8 mouse cellular contexts compared by ENCODE assay signal in genomic region chr11:22286371-22286872, GRCm38 (mm10). TPM values are rescaled to one million over a fixed set of nuclear protein-coding genes. Genes with fewer than 3 reads are reported as not detected.
DNase-seq lines count a peak whose midpoint lies in the region; ATAC-seq and TF ChIP-seq lines count a peak whose summit lies in the region.

No protein-coding gene starts in this region.

- peak overlapping the region; percentile 88 for H3K9ac ChIP-seq in hindbrain, postnatal 0 days (replicated peaks; ENCODE audit: low read length)
- H3K9ac ChIP-seq in limb, embryonic 14.5 days (ENCODE audit: low read depth, low read length, severe bottlenecking): peak overlapping the region; percentile 84
- peak overlapping the region; percentile 87 for H3K9ac ChIP-seq in midbrain, embryonic 13.5 days (replicated peaks)

- H3K27ac ChIP-seq in hindbrain, postnatal 0 days: peak overlapping the region; percentile 97
- peak overlapping the region; percentile 83 for H3K27ac ChIP-seq in limb, embryonic 14.5 days (replicated peaks; ENCODE audit: low read depth, low read length)
- H3K27ac ChIP-seq in midbrain, embryonic 13.5 days: peak overlapping the region; percentile 93

- WGBS in hindbrain, postnatal 0 days: under 1% methylated on average over 36 of the region's 39 CpGs
- under 1% methylated on average over 27 of the region's 39 CpGs for WGBS in limb, embryonic 14.5 days
- 0% methylated on average over 38 of the region's 39 CpGs for WGBS in midbrain, embryonic 13.5 days

- TF ChIP-seq POLR2A in limb, embryonic 14.5 days (IDR thresholded peaks at IDR 0.05; ENCODE audit: borderline replicate concordance, extremely low read depth, insufficient read depth, insufficient read length): 0 out of 2 replicates have a peak, but pooled peaks have one; percentile 59

- H3K27me3 ChIP-seq in hindbrain, postnatal 0 days (ENCODE audit: insufficient read depth, low read length): no peaks in the 10 kb centered on the region
- H3K27me3 ChIP-seq in limb, embryonic 14.5 days (ENCODE audit: control insufficient read depth, insufficient read depth, low read length): no peaks in the 10 kb centered on the region
- no peaks in the 10 kb centered on the region for H3K27me3 ChIP-seq in midbrain, embryonic 13.5 days

- H3K4me2 ChIP-seq in hindbrain, postnatal 0 days (ENCODE audit: low read depth, low read length): peak overlapping the region; percentile 82
- peak overlapping the region; percentile 74 for H3K4me2 ChIP-seq in limb, embryonic 14.5 days (replicated peaks; ENCODE audit: low read depth, low read length, severe bottlenecking)
- peak overlapping the region; percentile 81 for H3K4me2 ChIP-seq in midbrain, embryonic 13.5 days (replicated peaks)

- peak; percentile 30 to 45 for DNase-seq in thymus, adult 18-20 months
- no peak for DNase-seq in thymus, postnatal 10 days (ENCODE audit: low spot score in 2 of 2)
- peak; percentile 73 to 76 for DNase-seq in cerebellum, adult 18-20 months
- peak; percentile 31 to 54 for DNase-seq in frontal cortex, postnatal 14 days (ENCODE audit: low spot score in 2 of 2)
- peak; percentile 71 for DNase-seq in hindbrain, postnatal 0 days (ENCODE audit: low spot score)
- DNase-seq in limb, embryonic 14.5 days (ENCODE audit: low spot score): peak; percentile 42
- DNase-seq in right cerebral cortex, postnatal 4 days: no peak

- peak overlapping the region; percentile 86 for H3K4me3 ChIP-seq in hindbrain, postnatal 0 days (ENCODE audit: low read length)
- peak overlapping the region; percentile 76 for H3K4me3 ChIP-seq in limb, embryonic 14.5 days (replicated peaks; ENCODE audit: low read length)
- H3K4me3 ChIP-seq in midbrain, embryonic 13.5 days (replicated peaks): peak overlapping the region; percentile 74

- ATAC-seq in hindbrain, postnatal 0 days: peak; percentile 79
- peak; percentile 63 for ATAC-seq in limb, embryonic 14.5 days (ENCODE audit: low FRiP score, low read depth)
- ATAC-seq in midbrain, embryonic 13.5 days: peak; percentile 86

- 0 out of 2 replicates have a peak, but pooled peaks cover 9% of the 10 kb centered on the region for H3K36me3 ChIP-seq in hindbrain, postnatal 0 days (ENCODE audit: insufficient read depth, low read length)
- H3K36me3 ChIP-seq in limb, embryonic 14.5 days (ENCODE audit: control insufficient read depth, insufficient read depth, low read length): peaks cover 11% of the 10 kb centered on the region
- H3K36me3 ChIP-seq in midbrain, embryonic 13.5 days: peaks cover 16% of the 10 kb centered on the region

- peaks cover 19% of the 10 kb centered on the region for H3K4me1 ChIP-seq in hindbrain, postnatal 0 days (ENCODE audit: insufficient read depth, low read length)
- peaks cover 19% of the 10 kb centered on the region for H3K4me1 ChIP-seq in limb, embryonic 14.5 days (ENCODE audit: control insufficient read depth, insufficient read depth, low read length)
- H3K4me1 ChIP-seq in midbrain, embryonic 13.5 days (replicated peaks): peaks cover 40% of the 10 kb centered on the region

- TF ChIP-seq CTCF in hindbrain, postnatal 0 days (IDR thresholded peaks at IDR 0.05; ENCODE audit: low read depth): peak; percentile 49

- H3K9me3 ChIP-seq in hindbrain, postnatal 0 days (ENCODE audit: low read length): no peaks in the 10 kb centered on the region
- no peaks in the 10 kb centered on the region for H3K9me3 ChIP-seq in limb, embryonic 14.5 days (ENCODE audit: control insufficient read depth, low read length)
- H3K9me3 ChIP-seq in midbrain, embryonic 13.5 days: no peaks in the 10 kb centered on the region

RNA-seq across cellular contexts. Expression of gene Ehbp1, which starts 55.7 kb away (rescaled TPM):
- total RNA-seq in hindbrain, postnatal 0 days (2014; rRNA removed): 19.4 and 26.3 TPM in 2 replicates
- polyA plus RNA-seq in hindbrain, postnatal 0 days (2015; fragmentation: Nextera tagmentation; extraction: Ambion mirVana): 13.0 and 14.9 TPM in 2 replicates
- polyA plus RNA-seq in limb, embryonic 14.5 days (2012; rRNA removed): 15.9 and 21.4 TPM in 2 replicates
- 12.1 and 15.4 TPM in 2 replicates for polyA plus RNA-seq in limb, embryonic 14.5 days (2014; fragmentation: Nextera tagmentation; extraction: Ambion mirVana)
- polyA plus RNA-seq in midbrain, embryonic 13.5 days (2015; fragmentation: Nextera tagmentation; extraction: Ambion mirVana): 18.6 and 22.2 TPM in 2 replicates

Comparison
In these comparisons a context has a peak if more than half of its experiments do, and no peak if none do; other contexts are left out.
1. DNase-seq: peak in thymus, adult 18-20 months (2 of 2), cerebellum, adult 18-20 months (2 of 2), frontal cortex, postnatal 14 days (2 of 2), hindbrain, postnatal 0 days (single experiment) and limb, embryonic 14.5 days (single experiment); none in thymus, postnatal 10 days (0 of 2) and right cerebral cortex, postnatal 4 days (single experiment).
2. Peak in every context shown above with its lines, with median percentiles within 50 percentile points of each other: ATAC-seq, H3K27ac ChIP-seq, H3K4me2 ChIP-seq, H3K4me3 ChIP-seq and H3K9ac ChIP-seq.